Mouse (Mus musculus): ENCODE results near the gene Olfr1170. TPM values are rescaled to one million over a fixed set of nuclear protein-coding genes. Genes with fewer than 3 reads are reported as not detected.

Gene Olfr1170
- polyA plus RNA-seq (2016; fragmentation: Nextera tagmentation; extraction: Ambion mirVana) = not detected in 2 replicates

GRCm38 (mm10) chr2:88228234-88228633, at the start of gene Olfr1170:
TSS of gene Olfr1170 (minus strand) at chr2:88228334.
- no peak within 1 kb of the TSS for H3K4me3 ChIP-seq
- no peaks in the 10 kb centered on the region for H3K27me3 ChIP-seq (ENCODE audit: insufficient read depth, poor library complexity, severe bottlenecking)
- no peak for DNase-seq (ENCODE audit: low spot score)
- no peak within 1 kb of the TSS for H3K27ac ChIP-seq
- no peaks in the 10 kb centered on the region for H3K9me3 ChIP-seq
- WGBS = 92% methylated on average over 1 of the region's 1 CpGs
- H3K4me1 ChIP-seq (replicated peaks) = no peaks in the 10 kb centered on the region
- H3K36me3 ChIP-seq = no peaks in the 10 kb centered on the region

GRCm38 (mm10) chr2:88220784-88221183, 7.3 kb downstream of the Olfr1170 start:
- Histone ChIP-seq H3K4me1 (replicated peaks) (no peaks in the 10 kb centered on the region), H3K9me3 (no peaks in the 10 kb centered on the region), H3K4me3 (no peak overlapping the region), H3K27ac (no peak overlapping the region), H3K36me3 (no peaks in the 10 kb centered on the region), H3K27me3 (ENCODE audit: insufficient read depth, poor library complexity, severe bottlenecking) (no peaks in the 10 kb centered on the region)
- 89% methylated on average over 1 of the region's 1 CpGs for WGBS
- DNase-seq (ENCODE audit: low spot score) = no peak

GRCm38 (mm10) chr2:88181580-88181979, 46.6 kb downstream of the Olfr1170 start, which contains the start of gene Olfr1168:
TSS of gene Olfr1168 (plus strand) at chr2:88181880.
- H3K27ac ChIP-seq = no peak within 1 kb of the TSS
- DNase-seq (ENCODE audit: low spot score) = no peak
- WGBS = 92% methylated on average over 2 of the region's 2 CpGs
- H3K4me3 ChIP-seq = no peak within 1 kb of the TSS
- no peaks in the 10 kb centered on the region for H3K36me3 ChIP-seq
- H3K9me3 ChIP-seq = no peaks in the 10 kb centered on the region
- H3K4me1 ChIP-seq (replicated peaks) = no peaks in the 10 kb centered on the region
- H3K27me3 ChIP-seq (ENCODE audit: insufficient read depth, poor library complexity, severe bottlenecking) = no peaks in the 10 kb centered on the region

Other genes starting within 250 kb of the Olfr1170 start
- gene Olfr1158, start 238.2 kb downstream of the Olfr1170 start, polyA plus RNA-seq (2016; fragmentation: Nextera tagmentation; extraction: Ambion mirVana) = not detected in 2 replicates
- gene Olfr1160, start 220.1 kb downstream of the Olfr1170 start, polyA plus RNA-seq (2016; fragmentation: Nextera tagmentation; extraction: Ambion mirVana) = not detected in 2 replicates
- not detected in 2 replicates for gene Olfr1161, start 205.6 kb downstream of the Olfr1170 start, polyA plus RNA-seq (2016; fragmentation: Nextera tagmentation; extraction: Ambion mirVana)
- gene Olfr73, start 190.6 kb downstream of the Olfr1170 start, polyA plus RNA-seq (2016; fragmentation: Nextera tagmentation; extraction: Ambion mirVana) = not detected in 2 replicates
- gene Olfr1162, start 177.2 kb downstream of the Olfr1170 start, polyA plus RNA-seq (2016; fragmentation: Nextera tagmentation; extraction: Ambion mirVana) = not detected in 2 replicates
- not detected in 2 replicates for gene Olfr1163, start 156.5 kb downstream of the Olfr1170 start, polyA plus RNA-seq (2016; fragmentation: Nextera tagmentation; extraction: Ambion mirVana)
- gene Olfr1164, start 134.4 kb downstream of the Olfr1170 start, polyA plus RNA-seq (2016; fragmentation: Nextera tagmentation; extraction: Ambion mirVana) = not detected in 2 replicates
- not detected in 2 replicates for gene Olfr1166, start 100.1 kb downstream of the Olfr1170 start, polyA plus RNA-seq (2016; fragmentation: Nextera tagmentation; extraction: Ambion mirVana)
- gene Olfr1167, start 73.1 kb downstream of the Olfr1170 start, polyA plus RNA-seq (2016; fragmentation: Nextera tagmentation; extraction: Ambion mirVana) = not detected in 2 replicates
- gene Olfr1168, start 46.5 kb downstream of the Olfr1170 start, polyA plus RNA-seq (2016; fragmentation: Nextera tagmentation; extraction: Ambion mirVana) = not detected in 2 replicates
- gene Olfr1173, start 51.5 kb upstream of the Olfr1170 start, polyA plus RNA-seq (2016; fragmentation: Nextera tagmentation; extraction: Ambion mirVana) = not detected in 2 replicates
- not detected in 2 replicates for gene Olfr1174-ps, start 86.8 kb upstream of the Olfr1170 start, polyA plus RNA-seq (2016; fragmentation: Nextera tagmentation; extraction: Ambion mirVana)
- not detected in 2 replicates for gene Olfr1175-ps, start 98.9 kb upstream of the Olfr1170 start, polyA plus RNA-seq (2016; fragmentation: Nextera tagmentation; extraction: Ambion mirVana)
- not detected in 2 replicates for gene Olfr1176, start 108.4 kb upstream of the Olfr1170 start, polyA plus RNA-seq (2016; fragmentation: Nextera tagmentation; extraction: Ambion mirVana)
- gene Olfr1177-ps, start 118.2 kb upstream of the Olfr1170 start, polyA plus RNA-seq (2016; fragmentation: Nextera tagmentation; extraction: Ambion mirVana) = not detected in 2 replicates
- gene Olfr1178, start 158.7 kb upstream of the Olfr1170 start, polyA plus RNA-seq (2016; fragmentation: Nextera tagmentation; extraction: Ambion mirVana) = not detected in 2 replicates
- not detected in 2 replicates for gene Olfr1179, start 178.1 kb upstream of the Olfr1170 start, polyA plus RNA-seq (2016; fragmentation: Nextera tagmentation; extraction: Ambion mirVana)
- gene Olfr1180, start 190.8 kb upstream of the Olfr1170 start, polyA plus RNA-seq (2016; fragmentation: Nextera tagmentation; extraction: Ambion mirVana) = not detected in 2 replicates
- not detected in 2 replicates for gene Olfr1181, start 197.8 kb upstream of the Olfr1170 start, polyA plus RNA-seq (2016; fragmentation: Nextera tagmentation; extraction: Ambion mirVana)
- gene Gm13757, start 220.8 kb upstream of the Olfr1170 start, polyA plus RNA-seq (2016; fragmentation: Nextera tagmentation; extraction: Ambion mirVana) = not detected in 2 replicates
- not detected in 2 replicates for gene Olfr1183, start 226.5 kb upstream of the Olfr1170 start, polyA plus RNA-seq (2016; fragmentation: Nextera tagmentation; extraction: Ambion mirVana)